Mouse (Mus musculus): ENCODE measurements around the gene Mtmr3. TPM values are rescaled to one million over a fixed set of nuclear protein-coding genes. Genes with fewer than 3 reads are reported as not detected.
"Not testable (repeated sequence)": the region's sequence is repeated elsewhere in the genome, so short reads cannot be mapped to it uniquely, and the experiment has no call there.

Mtmr3 gene
- polyA plus RNA-seq, 1 experiment from 2014 or later, result 26.7 TPM

GRCm38 (mm10) chr11:4547569-4547968 is 47.1 kb downstream of the Mtmr3 start:
- Histone ChIP-seq H3K27me3 (no peaks in the 10 kb centered on the region), H3K9me3 (no peaks in the 10 kb centered on the region), H3K4me3 (no peak overlapping the region), H3K9ac (no peak overlapping the region), H3K27ac (no peak overlapping the region), H3K4me1 (peaks cover 8% of the 10 kb centered on the region; the same call in 1 of the 2 replicates), H3K4me2 (no peak overlapping the region), H3K36me3 (no peaks in the 10 kb centered on the region)
- no peak for ATAC-seq (ENCODE audit: insufficient number of reproducible peaks, insufficient read depth, low FRiP score, low TSS enrichment, low read depth)
- WGBS, result 90% methylated on average over 4 of the region's 4 CpGs

- H3K27me3 ChIP-seq, result no peaks in the 10 kb centered on the region
- H3K36me3 ChIP-seq, result no peaks in the 10 kb centered on the region
- ATAC-seq (ENCODE audit: insufficient number of reproducible peaks, insufficient read depth, low FRiP score, low TSS enrichment, low read depth), result no peak
- H3K9me3 ChIP-seq, result no peaks in the 10 kb centered on the region
- 77% methylated on average over 3 of the region's 3 CpGs for WGBS
- H3K4me1 ChIP-seq, result peaks cover 8% of the 10 kb centered on the region; the same call in 1 of the 2 replicates
- H3K9ac ChIP-seq, result no peak overlapping the region
- H3K4me3 ChIP-seq, result no peak overlapping the region
- no peak overlapping the region for H3K4me2 ChIP-seq
- H3K27ac ChIP-seq, result no peak overlapping the region
Observed at GRCm38 (mm10) chr11:4545976-4546375, 48.7 kb downstream of the Mtmr3 start.

- H3K4me3 ChIP-seq, result no peak overlapping the region
- no peak overlapping the region for H3K4me2 ChIP-seq
- H3K36me3 ChIP-seq, result no peaks in the 10 kb centered on the region
- no peaks in the 10 kb centered on the region for H3K27me3 ChIP-seq
- no peak for ATAC-seq (ENCODE audit: insufficient number of reproducible peaks, insufficient read depth, low FRiP score, low TSS enrichment, low read depth)
- no peaks in the 10 kb centered on the region for H3K9me3 ChIP-seq
- peaks cover 8% of the 10 kb centered on the region; the same call in 1 of the 2 replicates for H3K4me1 ChIP-seq
- no peak overlapping the region for H3K9ac ChIP-seq
- 57% methylated on average over 4 of the region's 4 CpGs for WGBS
- no peak overlapping the region for H3K27ac ChIP-seq
Observed at GRCm38 (mm10) chr11:4545401-4545800, 49.3 kb downstream of the Mtmr3 start.

- H3K36me3 ChIP-seq; H3K4me3 ChIP-seq; H3K4me2 ChIP-seq; H3K27me3 ChIP-seq; ATAC-seq (ENCODE audit: insufficient number of reproducible peaks, insufficient read depth, low FRiP score, low TSS enrichment, low read depth); H3K27ac ChIP-seq; H3K4me1 ChIP-seq; H3K9ac ChIP-seq; H3K9me3 ChIP-seq: not testable (repeated sequence)
- 77% methylated on average over 1 of the region's 1 CpGs for WGBS
Observed at GRCm38 (mm10) chr11:4544627-4544921, 50.1 kb downstream of the Mtmr3 start.

- peaks cover 8% of the 10 kb centered on the region; the same call in 1 of the 2 replicates for H3K4me1 ChIP-seq
- ATAC-seq (ENCODE audit: insufficient number of reproducible peaks, insufficient read depth, low FRiP score, low TSS enrichment, low read depth), result no peak
- no peak overlapping the region for H3K4me2 ChIP-seq
- no peak overlapping the region for H3K4me3 ChIP-seq
- H3K9ac ChIP-seq, result no peak overlapping the region
- 75% methylated on average over 7 of the region's 7 CpGs for WGBS
- H3K27ac ChIP-seq, result no peak overlapping the region
- no peaks in the 10 kb centered on the region for H3K27me3 ChIP-seq
- no peaks in the 10 kb centered on the region for H3K36me3 ChIP-seq
- no peaks in the 10 kb centered on the region for H3K9me3 ChIP-seq
Observed at GRCm38 (mm10) chr11:4543746-4544626, 50.7 kb downstream of the Mtmr3 start.

GRCm38 (mm10) chr11:4543040-4543551 is 51.6 kb downstream of the Mtmr3 start:
- no peaks in the 10 kb centered on the region for H3K36me3 ChIP-seq
- H3K9ac ChIP-seq, result no peak overlapping the region
- 64% methylated on average over 2 of the region's 2 CpGs for WGBS
- peaks cover 8% of the 10 kb centered on the region; the same call in 1 of the 2 replicates for H3K4me1 ChIP-seq
- H3K27ac ChIP-seq, result no peak overlapping the region
- H3K4me3 ChIP-seq, result no peak overlapping the region
- no peak overlapping the region for H3K4me2 ChIP-seq
- no peaks in the 10 kb centered on the region for H3K27me3 ChIP-seq
- ATAC-seq (ENCODE audit: insufficient number of reproducible peaks, insufficient read depth, low FRiP score, low TSS enrichment, low read depth), result no peak
- H3K9me3 ChIP-seq, result no peaks in the 10 kb centered on the region

GRCm38 (mm10) chr11:4536645-4537044 is 58.0 kb downstream of the Mtmr3 start:
- Histone ChIP-seq H3K27ac (no peak overlapping the region), H3K4me1 (no peaks in the 10 kb centered on the region), H3K9ac (no peak overlapping the region), H3K36me3 (no peaks in the 10 kb centered on the region; the same call in 1 of the 2 replicates), H3K4me3 (no peak overlapping the region), H3K27me3 (no peaks in the 10 kb centered on the region), H3K9me3 (no peaks in the 10 kb centered on the region), H3K4me2 (no peak overlapping the region)
- no peak for ATAC-seq (ENCODE audit: insufficient number of reproducible peaks, insufficient read depth, low FRiP score, low TSS enrichment, low read depth)
- 88% methylated on average over 1 of the region's 1 CpGs for WGBS

GRCm38 (mm10) chr11:4527132-4527531 is 67.5 kb downstream of the Mtmr3 start:
- H3K4me2 ChIP-seq, result no peak overlapping the region
- no peak overlapping the region for H3K27ac ChIP-seq
- H3K27me3 ChIP-seq, result no peaks in the 10 kb centered on the region
- H3K4me3 ChIP-seq, result no peak overlapping the region
- peaks cover 67% of the 10 kb centered on the region for H3K36me3 ChIP-seq
- ATAC-seq (ENCODE audit: insufficient number of reproducible peaks, insufficient read depth, low FRiP score, low TSS enrichment, low read depth), result no peak
- no peaks in the 10 kb centered on the region for H3K9me3 ChIP-seq
- 95% methylated on average over 3 of the region's 3 CpGs for WGBS
- no peak overlapping the region for H3K9ac ChIP-seq
- no peaks in the 10 kb centered on the region for H3K4me1 ChIP-seq

GRCm38 (mm10) chr11:4522142-4522664 is 72.5 kb downstream of the Mtmr3 start:
- ATAC-seq (ENCODE audit: insufficient number of reproducible peaks, insufficient read depth, low FRiP score, low TSS enrichment, low read depth), result no peak
- H3K9me3 ChIP-seq, result no peaks in the 10 kb centered on the region
- no peak overlapping the region for H3K4me2 ChIP-seq
- no peak overlapping the region for H3K27ac ChIP-seq
- WGBS, result 92% methylated on average over 6 of the region's 6 CpGs
- H3K9ac ChIP-seq, result no peak overlapping the region
- H3K27me3 ChIP-seq, result no peaks in the 10 kb centered on the region
- peaks cover 73% of the 10 kb centered on the region for H3K36me3 ChIP-seq
- H3K4me3 ChIP-seq, result no peak overlapping the region
- no peaks in the 10 kb centered on the region for H3K4me1 ChIP-seq

GRCm38 (mm10) chr11:4518981-4519380 is 75.7 kb downstream of the Mtmr3 start:
- H3K4me1 ChIP-seq, result no peaks in the 10 kb centered on the region
- H3K27ac ChIP-seq, result no peak overlapping the region
- H3K4me2 ChIP-seq, result no peak overlapping the region
- H3K9ac ChIP-seq, result no peak overlapping the region
- H3K4me3 ChIP-seq, result no peak overlapping the region
- 85% methylated on average over 7 of the region's 7 CpGs for WGBS
- no peak for ATAC-seq (ENCODE audit: insufficient number of reproducible peaks, insufficient read depth, low FRiP score, low TSS enrichment, low read depth)
- H3K27me3 ChIP-seq, result no peaks in the 10 kb centered on the region
- no peaks in the 10 kb centered on the region for H3K9me3 ChIP-seq
- H3K36me3 ChIP-seq, result peaks cover 73% of the 10 kb centered on the region

- Histone ChIP-seq H3K27ac (no peak overlapping the region), H3K36me3 (peaks cover 37% of the 10 kb centered on the region), H3K4me1 (no peaks in the 10 kb centered on the region), H3K9me3 (no peaks in the 10 kb centered on the region), H3K4me3 (no peak overlapping the region), H3K4me2 (no peak overlapping the region), H3K27me3 (no peaks in the 10 kb centered on the region), H3K9ac (no peak overlapping the region)
- ATAC-seq (ENCODE audit: insufficient number of reproducible peaks, insufficient read depth, low FRiP score, low TSS enrichment, low read depth), result no peak
- 86% methylated on average over 2 of the region's 2 CpGs for WGBS
Observed at GRCm38 (mm10) chr11:4507421-4507820, 87.2 kb downstream of the Mtmr3 start.

- no peak overlapping the region for H3K9ac ChIP-seq
- H3K36me3 ChIP-seq, result peaks cover 40% of the 10 kb centered on the region
- WGBS, result 82% methylated on average over 2 of the region's 2 CpGs
- ATAC-seq (ENCODE audit: insufficient number of reproducible peaks, insufficient read depth, low FRiP score, low TSS enrichment, low read depth), result no peak
- H3K27ac ChIP-seq, result no peak overlapping the region
- no peaks in the 10 kb centered on the region for H3K4me1 ChIP-seq
- no peak overlapping the region for H3K4me3 ChIP-seq
- H3K4me2 ChIP-seq, result no peak overlapping the region
- H3K27me3 ChIP-seq, result no peaks in the 10 kb centered on the region
- no peaks in the 10 kb centered on the region for H3K9me3 ChIP-seq
Observed at GRCm38 (mm10) chr11:4506486-4506885, 88.2 kb downstream of the Mtmr3 start.

Data from embryonic facial prominence, embryonic 13.5 days (tissue).